Mouse (Mus musculus) adrenal gland, postnatal 10 days (tissue): Measurements from ENCODE around the gene Arhgap22. TPM values are rescaled to one million over a fixed set of nuclear protein-coding genes. Genes with fewer than 3 reads are reported as not detected.
A peak's percentile ranks its signal among the peaks of the same experiment; 100 is the strongest.

ENCODE experiments used
- DNase-seq: peaks from one replicate; pipeline ENCODE4 v3.0.0; 2021; ENCODE audit warnings: mixed read lengths
- total RNA-seq, 2 experiments: library from RNA; stranded (reverse); gene quantifications; 2 replicates each; pipeline ENCODE4 v1.2.3; 2021

The Arhgap22 gene
- total RNA-seq, 2 experiments from 2014 or later, result 4.8 to 5.5 TPM

- no peak for DNase-seq
Observed at GRCm38 (mm10) chr14:33330986-33331385, 117.2 kb downstream of the Arhgap22 start.

- DNase-seq, result no peak
Observed at GRCm38 (mm10) chr14:33331627-33332026, 117.8 kb downstream of the Arhgap22 start.

- no peak for DNase-seq
Observed at GRCm38 (mm10) chr14:33333833-33334232, 120.0 kb downstream of the Arhgap22 start.

- DNase-seq, result no peak
Observed at GRCm38 (mm10) chr14:33334402-33334801, 120.6 kb downstream of the Arhgap22 start.

- DNase-seq, result no peak
Observed at GRCm38 (mm10) chr14:33335733-33336132, 121.9 kb downstream of the Arhgap22 start.

GRCm38 (mm10) chr14:33338684-33339083, 124.9 kb downstream of the Arhgap22 start:
- no peak for DNase-seq

- no peak for DNase-seq
Observed at GRCm38 (mm10) chr14:33343131-33343725, 129.4 kb downstream of the Arhgap22 start.

- no peak for DNase-seq
Observed at GRCm38 (mm10) chr14:33346546-33346945, 132.7 kb downstream of the Arhgap22 start.

GRCm38 (mm10) chr14:33347738-33348137, 133.9 kb downstream of the Arhgap22 start:
- peak; percentile 27 for DNase-seq

- DNase-seq, result no peak
Observed at GRCm38 (mm10) chr14:33348146-33348545, 134.3 kb downstream of the Arhgap22 start.

- DNase-seq, result no peak
Observed at GRCm38 (mm10) chr14:33351019-33351418, 137.2 kb downstream of the Arhgap22 start.

GRCm38 (mm10) chr14:33351984-33352722, 138.3 kb downstream of the Arhgap22 start:
- peak; percentile 70 for DNase-seq

- DNase-seq, result no peak
Observed at GRCm38 (mm10) chr14:33352890-33353289, 139.1 kb downstream of the Arhgap22 start.

GRCm38 (mm10) chr14:33355276-33355675, 141.4 kb downstream of the Arhgap22 start:
- peak; percentile 39 for DNase-seq

- DNase-seq, result no peak
Observed at GRCm38 (mm10) chr14:33357600-33358368, 144.0 kb downstream of the Arhgap22 start.

- DNase-seq, result peak; percentile 55
Observed at GRCm38 (mm10) chr14:33358891-33359290, 145.1 kb downstream of the Arhgap22 start.

- DNase-seq, result no peak
Observed at GRCm38 (mm10) chr14:33361546-33361945, 147.7 kb downstream of the Arhgap22 start.

GRCm38 (mm10) chr14:33362122-33362521, 148.3 kb downstream of the Arhgap22 start:
- no peak for DNase-seq

- no peak for DNase-seq
Observed at GRCm38 (mm10) chr14:33362807-33363206, 149.0 kb downstream of the Arhgap22 start.

- DNase-seq, result no peak
Observed at GRCm38 (mm10) chr14:33363611-33364010, 149.8 kb downstream of the Arhgap22 start.

- DNase-seq, result no peak
Observed at GRCm38 (mm10) chr14:33364061-33364460, 150.2 kb downstream of the Arhgap22 start.

GRCm38 (mm10) chr14:33366891-33367777, 153.3 kb downstream of the Arhgap22 start:
- no peak for DNase-seq
